Mouse (Mus musculus) gastrocnemius, postnatal 10 days (tissue): ENCODE results near the gene Gpd1l. TPM values are rescaled to one million over a fixed set of nuclear protein-coding genes. Genes with fewer than 3 reads are reported as not detected.

Experiments
- DNase-seq: peaks from one replicate; pipeline ENCODE4 v3.0.0; 2021; ENCODE audit warnings: mixed read lengths
- total RNA-seq, 2 experiments: library from RNA; stranded (reverse); gene quantifications; 2 replicates each; pipeline ENCODE4 v1.2.3; 2021

Gpd1l gene
- total RNA-seq, 2 experiments from 2014 or later = 21.9 to 22.2 TPM

DNA sequence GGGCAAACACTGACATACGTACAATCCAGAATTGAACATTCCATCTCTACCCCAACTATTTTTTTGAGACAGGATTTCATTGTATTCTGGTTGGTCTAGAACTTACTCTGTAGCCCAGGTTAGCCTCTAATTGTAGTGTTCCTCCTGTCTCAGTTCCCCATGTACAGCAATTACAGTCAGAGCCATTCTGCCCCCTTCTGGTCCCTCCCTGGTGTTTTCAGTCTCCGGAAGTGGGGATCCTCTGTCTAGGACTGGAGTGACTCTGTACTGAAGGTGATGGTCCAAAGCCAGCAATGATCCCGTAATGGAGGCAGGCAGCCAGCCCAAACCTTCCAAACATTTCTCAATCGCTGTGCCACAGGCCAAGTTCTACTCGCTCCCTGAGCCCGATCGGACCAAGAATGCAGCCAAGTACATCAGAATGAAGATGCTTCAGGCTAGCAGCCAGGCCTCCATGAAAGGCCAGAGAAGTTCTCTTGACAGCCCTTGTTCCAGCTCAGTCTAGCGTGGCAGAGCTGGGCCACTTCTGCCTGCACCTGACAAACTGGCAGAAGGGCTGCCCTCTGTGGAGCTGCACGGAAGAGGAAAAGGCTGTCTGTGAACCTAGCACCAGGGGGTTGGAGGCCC lies 3.2 kb downstream of the Gpd1l start:
- peak; percentile 64 for DNase-seq

DNA sequence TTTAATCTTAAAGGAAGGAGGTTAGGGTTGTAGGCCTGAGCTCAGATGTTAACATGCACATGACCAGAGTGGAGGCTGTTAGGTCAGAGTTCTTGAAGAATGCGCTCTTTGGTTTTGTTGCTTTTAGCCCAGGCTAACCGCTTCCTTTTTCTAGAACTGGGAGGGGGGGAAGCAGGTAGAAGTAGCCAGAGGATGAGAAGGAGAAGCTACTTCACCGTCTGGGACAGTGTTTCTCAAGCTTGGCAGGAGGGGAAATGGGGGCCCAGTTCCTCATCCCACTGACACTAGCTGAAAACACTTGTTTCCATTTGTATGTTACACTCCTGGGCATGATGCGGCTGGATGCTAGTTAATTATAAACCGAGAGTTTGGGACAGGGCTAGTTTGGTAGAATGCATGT lies 8.2 kb downstream of the Gpd1l start:
- DNase-seq = no peak

DNA sequence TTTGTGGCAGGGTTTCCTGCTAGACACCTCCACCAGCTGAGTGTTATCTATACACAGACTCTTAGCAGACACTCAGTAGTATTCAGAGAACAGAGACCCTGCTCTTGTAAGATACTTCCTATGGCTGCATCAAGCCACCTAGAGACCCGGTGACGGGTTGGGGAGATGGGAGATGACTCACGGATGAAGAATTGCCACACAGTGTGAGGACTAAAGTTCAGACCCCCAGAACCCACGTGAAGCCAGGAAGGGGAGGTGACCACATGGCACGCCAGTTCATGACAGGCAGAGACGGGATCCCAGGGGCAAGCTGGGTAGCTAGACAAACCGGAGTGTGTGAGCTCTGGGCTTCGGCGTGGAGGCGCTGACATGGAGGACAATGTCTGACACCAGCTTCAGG lies 8.7 kb downstream of the Gpd1l start:
- DNase-seq = no peak

DNA sequence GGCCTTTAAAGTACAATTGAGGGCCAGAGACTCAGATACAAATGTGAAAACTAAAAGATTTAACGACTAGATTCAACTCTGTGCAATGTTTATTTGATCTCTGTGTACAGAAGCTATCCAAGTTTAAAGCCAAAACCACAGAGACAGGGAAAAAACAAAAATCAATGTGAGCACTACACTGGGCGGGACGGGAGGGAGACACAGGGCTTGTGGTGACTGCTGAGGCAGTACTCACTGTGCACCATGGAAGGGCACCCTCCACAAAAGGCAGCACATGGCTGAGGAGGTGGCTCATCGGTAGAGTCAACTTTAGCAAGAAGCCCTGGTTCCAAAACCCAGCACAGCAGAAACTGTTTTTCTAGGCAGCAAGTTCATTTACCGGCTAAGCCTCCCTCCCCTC lies 9.3 kb downstream of the Gpd1l start:
- no peak for DNase-seq

DNA sequence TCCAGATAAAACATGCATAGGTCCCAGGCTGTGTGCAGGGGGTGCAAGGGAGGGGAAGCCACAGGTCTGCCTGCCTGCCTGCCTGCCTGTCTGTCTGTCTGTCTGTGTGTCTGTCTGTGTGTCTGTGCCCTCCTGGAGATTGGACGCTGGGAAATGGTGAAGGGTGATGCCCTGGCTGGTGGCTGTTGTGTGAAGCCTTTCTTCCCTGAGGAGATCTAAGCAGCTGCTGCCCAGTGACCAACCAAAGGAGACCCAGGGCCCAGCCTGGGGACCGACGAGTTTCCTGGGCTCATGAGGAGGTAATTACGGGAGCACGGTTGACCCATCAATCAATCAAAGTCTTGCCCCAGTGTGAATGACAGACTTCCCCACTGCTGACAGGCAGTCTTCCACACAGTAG lies 11.6 kb downstream of the Gpd1l start:
- no peak for DNase-seq

DNA sequence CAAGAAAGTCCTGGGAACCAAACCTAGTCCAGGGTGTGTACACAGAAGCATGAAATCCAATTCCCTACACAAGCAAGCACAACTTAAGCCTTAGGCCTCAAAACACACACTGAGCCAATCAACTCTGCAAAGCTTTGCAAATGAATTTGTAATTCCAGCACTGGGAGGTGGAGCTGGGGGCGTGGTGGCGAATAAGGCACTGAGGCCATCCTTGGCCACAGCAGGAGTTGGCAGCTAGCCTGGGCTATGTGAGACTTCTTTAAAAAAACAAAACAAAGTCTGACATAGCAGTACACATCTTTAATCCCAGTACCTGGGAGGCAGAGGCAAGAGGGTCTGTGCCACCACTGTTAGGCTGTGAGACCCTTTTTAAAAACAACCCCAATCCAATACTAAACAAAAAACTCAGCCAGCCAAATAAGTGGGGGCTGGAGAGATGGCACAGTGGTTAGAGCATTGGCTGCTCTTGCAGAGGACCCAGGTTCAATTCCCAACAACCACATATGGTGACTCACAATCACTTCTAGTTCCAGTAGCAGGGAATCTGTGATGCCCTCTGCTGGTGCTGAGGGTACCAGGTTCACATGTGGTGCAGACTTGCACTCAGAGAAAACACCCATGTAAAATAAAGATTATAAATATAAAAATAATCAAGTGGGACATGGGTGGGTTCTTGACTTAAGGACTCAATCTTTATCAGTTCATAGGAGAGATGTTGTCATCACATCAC lies 12.3 kb downstream of the Gpd1l start:
- DNase-seq = peak; percentile 53

DNA sequence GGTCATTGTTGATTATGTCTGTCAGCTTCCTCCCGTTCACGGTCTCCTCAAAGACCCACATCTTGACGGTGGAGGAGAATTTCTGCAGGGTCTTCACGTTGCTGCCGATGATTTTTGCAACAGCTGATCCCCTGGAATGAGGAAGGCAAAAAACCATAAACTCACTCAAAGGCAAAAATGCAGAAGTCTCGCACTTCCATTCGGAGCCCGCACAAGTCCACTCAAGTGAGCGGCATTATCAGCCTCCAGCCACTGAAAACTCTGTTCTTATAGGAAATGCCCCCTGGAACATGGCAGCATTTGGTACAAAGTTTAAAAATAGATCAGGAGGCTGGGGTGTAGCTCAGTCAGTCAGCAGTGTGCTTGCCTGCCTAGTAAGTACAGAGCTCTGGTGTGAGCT lies 13.2 kb downstream of the Gpd1l start:
- no peak for DNase-seq

DNA sequence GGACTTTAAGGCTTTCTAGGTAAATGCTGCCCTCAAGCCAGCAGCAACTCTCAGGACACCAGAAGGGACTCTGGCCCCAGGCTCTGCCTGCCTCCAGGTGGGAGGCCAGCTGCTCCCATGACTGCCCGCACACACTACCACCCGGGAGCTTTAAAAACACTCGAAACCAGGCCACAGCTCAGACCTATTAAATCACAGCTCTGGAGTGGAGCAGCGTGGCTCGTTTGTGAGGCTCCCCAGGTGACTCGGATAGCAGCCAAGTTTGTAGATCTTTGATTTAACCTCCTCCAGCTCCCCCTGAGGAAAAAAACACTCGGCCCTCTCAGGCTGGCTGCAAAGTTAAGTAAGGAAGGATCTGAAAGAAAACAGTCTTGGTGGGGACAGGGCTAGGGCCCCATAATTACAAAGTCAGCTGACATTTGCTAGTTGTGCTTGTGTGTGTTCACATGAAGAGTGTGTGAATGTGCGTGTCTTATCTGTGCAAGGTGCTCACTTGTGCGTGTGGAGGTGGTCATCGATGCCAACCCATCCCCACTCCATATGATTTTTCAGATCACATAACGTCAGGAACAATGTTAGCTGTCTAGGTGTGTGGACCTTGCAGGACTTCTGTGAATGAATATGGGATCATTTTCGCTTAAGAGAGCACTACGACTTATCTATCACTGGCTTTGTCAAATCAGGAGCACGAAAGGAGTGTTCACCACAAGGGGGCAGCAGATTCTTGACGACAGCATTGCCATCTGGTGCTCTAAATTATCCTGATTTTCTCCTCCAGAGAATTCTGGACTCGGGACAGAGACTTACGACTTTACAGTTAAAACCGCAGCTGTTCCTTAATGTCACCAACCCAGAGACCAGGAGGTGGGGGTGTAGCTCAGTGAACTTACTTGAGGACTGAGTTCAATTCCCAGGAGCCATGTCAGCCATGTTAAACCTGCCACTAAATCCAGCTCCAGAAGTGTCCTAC lies 20.8 kb downstream of the Gpd1l start:
- peak; percentile 86 for DNase-seq

DNA sequence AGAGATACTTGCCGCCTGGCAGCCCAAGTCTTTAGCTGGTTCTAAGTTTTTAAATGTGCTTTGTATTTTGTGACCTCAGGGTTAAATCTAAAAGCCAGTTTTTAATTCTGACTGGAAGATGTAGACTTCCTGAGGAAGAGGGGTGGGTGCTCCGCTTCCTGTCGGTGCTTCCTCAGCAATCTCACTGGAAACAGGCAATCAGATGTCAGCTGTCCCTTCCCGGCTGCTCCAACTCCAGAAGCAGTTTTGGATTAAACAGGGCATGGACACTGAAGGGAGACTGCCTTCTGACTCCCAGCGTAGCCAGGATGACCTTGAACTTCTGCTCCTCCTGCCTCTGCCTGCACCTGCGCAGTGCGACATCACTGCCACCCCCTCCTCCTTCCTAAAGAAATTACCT lies 26.3 kb downstream of the Gpd1l start:
- no peak for DNase-seq

DNA sequence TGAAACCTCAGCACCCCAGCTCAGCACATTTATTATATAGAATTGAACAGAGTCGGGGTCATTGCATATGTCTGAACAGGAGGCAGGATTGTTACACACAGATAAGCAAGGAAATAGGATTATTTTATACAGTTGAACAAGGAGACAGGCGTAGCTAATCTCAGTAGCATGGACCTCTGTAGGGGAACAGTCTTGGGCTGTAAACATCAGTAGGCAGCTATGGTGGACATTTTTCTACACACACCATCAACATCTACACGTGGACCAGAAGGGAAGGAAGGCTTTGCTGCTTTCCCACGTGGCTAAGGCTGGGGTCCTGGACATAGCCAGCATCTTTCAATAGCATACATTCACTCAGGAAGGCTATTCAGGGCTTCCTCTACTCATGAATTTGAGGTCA lies 37.9 kb downstream of the Gpd1l start:
- DNase-seq = no peak

DNA sequence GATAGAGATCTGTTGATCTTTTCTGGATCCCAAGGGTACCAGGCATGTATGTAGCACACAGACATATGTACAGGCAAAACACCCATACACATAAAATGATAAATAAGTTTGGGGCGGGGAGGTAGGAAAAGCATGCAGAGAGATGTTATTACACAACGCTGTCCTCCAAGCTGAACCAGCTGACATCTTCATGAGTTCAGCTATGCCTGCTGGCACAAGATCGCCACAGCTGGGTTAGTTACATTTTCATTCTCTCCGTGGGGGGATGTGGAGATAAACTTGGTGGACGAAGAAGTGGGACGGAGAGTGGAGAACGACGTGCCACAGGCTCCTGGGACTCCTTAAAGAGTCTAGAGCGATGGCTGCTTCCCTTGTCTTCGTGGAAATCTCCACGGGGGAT lies 40.8 kb downstream of the Gpd1l start:
- DNase-seq = no peak

DNA sequence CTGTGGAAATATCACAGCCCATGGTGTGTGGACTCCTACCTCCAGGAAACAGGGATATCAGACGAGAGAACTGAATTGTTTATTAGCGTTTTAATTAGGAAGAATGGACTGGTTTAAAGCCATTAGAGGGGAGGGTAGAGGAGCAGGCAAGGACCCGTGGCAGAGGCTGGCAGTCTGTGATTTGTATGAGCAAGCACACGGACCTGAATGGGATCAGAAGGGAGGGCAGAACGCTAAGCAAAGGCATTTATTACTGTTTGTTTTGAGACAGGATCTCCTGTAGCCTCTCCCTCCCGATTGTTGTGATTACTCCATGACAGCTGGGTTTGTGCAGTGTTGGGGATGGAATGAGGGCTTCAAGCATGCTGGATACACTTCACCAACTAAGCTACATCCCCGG lies 43.4 kb downstream of the Gpd1l start:
- DNase-seq = no peak

DNA sequence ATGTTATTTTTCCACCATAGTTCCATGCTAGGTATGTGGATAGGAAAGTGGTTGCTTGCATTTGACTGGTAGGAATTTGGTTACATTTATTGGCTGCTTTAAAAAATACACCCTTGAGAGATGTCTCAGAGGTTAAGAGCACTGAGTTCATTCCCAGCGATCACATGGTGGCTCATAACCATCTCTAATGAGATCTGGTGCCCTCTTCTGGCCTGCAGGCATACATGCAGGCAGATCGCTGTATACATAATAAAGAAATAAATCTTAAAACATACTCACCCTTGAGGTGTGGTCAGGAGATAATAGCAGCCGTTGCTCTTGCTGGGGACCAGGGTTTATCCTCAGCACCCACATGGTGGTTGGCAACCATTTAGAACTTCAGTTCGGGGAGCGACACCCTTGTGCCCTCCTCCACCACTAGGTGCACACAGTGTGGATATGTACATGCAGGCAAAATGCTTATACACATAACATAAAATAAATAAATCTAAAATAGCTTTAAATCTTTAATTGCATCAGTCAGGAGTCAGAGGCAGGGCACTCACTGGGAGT lies 44.9 kb downstream of the Gpd1l start:
- no peak for DNase-seq

DNA sequence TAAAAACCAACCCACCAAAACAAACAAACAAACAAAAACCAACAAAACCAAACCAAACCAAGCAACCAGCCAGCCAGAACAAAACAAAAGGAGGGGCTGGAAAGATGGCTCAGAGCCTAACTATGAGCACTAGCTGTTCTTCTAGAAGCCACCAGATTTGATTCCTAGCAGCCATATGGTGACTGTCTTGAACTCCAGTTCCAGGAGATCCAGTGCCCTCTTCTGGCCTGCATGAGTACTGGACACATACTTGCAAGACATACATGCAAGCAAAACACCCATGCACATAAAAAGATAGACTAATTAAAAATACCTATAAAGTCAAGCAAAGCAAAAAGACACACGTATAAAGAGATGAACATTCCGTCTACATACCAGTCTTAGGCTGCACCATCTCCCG lies 46.1 kb downstream of the Gpd1l start:
- no peak for DNase-seq

DNA sequence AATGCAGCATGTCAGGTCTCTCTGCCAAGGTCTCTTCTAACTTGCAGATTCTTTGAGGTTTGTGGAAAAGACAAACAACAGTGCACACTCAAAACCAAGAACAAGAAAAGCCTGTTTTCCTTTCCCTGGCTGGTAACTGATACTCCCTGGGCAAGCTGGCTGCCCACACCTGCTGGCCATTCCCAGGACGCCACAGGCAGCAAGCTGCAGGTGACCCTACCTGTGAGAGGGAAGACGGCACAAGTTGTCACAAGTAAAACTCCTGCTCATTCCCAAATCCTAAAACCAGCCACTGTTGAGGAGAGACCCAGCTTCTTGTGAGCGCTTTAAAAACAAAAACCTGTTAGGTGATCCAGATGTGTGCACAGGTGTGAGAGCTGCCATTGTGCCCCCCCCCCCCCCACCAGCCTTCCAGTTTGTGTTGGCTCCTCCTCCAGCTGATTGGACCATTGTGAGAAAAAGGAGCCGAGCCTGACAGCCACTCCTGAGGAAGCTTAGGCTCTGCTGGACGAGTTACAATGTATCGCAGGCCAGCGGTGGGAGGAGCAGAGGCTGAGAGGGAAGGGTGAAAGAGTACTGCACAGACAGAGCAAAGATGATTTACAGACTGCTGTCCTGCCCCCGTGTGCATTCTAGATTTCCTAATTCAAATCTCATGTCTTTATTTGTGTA lies 47.7 kb downstream of the Gpd1l start:
- no peak for DNase-seq

DNA sequence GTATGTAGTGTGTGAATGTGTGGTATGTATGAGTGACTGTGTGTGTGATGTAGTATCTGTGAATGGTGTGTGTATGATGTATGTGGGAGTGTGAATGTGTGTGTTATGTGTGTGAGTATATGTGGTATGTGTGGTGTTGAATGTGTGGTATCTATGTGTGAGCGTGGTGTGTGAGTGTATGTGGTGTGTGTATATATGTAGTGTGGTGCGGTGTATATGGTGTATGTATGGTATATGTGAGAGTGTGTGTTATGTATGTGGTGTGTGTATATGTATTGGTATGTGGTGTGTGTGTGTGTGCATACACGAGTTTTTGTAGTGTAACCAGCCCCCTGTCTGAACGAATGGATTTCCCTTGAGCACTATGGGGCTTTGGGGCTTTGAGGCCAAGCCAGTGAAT lies 48.2 kb downstream of the Gpd1l start:
- no peak for DNase-seq

DNA sequence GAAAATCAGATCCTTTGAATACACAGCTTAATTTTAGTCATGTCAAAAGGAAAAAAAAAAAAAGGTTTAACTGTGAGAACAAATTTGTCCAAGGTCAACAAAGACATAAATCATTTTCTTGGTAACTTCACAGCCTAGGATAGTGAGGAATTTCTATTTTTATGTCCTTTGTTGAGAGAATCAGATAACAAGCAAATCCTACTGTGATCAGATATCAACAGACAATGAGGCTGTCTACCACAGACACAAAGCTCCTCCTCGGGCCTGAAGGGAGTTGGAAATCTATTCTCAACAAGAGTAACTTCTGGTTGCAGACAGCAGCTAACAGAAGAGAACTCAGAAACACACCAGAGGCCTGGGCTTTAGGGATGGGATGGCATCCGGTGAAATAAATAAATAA lies 51.8 kb downstream of the Gpd1l start:
- DNase-seq = no peak

DNA sequence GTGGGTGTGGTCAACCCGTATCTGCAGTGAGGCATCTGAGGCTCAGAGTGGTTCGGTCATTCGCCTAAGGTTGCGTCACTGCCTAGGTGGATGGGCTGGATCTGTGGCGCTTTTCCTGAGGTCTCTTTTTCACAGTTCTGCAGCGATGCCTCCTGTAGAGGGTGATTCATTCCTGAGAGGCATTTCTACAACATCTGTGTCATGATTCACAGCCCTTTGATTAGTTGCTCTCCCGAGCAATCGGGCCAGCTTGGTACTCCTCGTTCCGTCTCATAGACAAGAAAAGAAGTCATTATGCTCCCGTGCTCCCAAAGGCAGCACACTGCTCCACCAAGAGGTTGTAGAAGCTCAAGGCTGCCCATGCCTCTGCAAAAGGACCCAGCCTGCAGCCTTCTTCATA lies 78.5 kb downstream of the Gpd1l start:
- no peak for DNase-seq

DNA sequence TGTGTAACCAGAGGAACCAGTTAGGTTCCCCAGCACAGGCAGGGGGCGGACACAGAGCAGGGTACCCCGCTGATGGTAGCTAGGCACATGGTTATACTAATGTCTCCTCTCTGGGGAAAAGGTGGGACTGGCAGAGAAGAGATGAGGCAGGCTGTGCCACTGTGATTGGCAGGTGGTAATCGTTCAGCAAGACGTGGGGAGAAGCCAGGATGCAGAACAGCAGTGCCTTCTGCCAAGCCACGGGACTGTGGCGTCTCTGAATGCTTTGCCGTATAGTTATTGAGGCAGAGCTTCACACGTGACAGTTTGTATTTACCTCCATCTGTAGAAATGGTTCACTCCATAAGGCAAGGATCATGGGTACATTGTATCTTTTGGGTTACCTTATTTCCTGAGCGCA lies 79.1 kb downstream of the Gpd1l start:
- DNase-seq = no peak

DNA sequence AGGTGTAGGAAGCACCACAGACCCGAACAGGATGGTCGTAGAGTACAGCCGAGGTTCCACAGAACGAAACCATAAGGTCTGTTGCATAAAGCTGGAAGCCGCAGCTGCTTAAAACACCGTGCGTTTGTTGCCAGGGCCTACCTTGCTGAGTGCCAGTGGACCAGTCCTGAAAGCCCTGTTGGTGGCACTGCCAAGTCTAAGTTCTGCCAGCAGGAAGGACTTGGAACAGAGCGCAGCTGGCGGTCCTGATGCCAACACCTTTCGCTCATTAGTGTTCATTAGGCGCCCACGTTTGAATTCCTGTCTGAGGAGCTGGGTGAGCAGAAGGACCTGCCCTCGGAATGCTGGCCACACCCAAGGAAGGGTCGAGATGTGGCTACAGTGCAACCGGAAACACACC lies 80.5 kb downstream of the Gpd1l start:
- no peak for DNase-seq

DNA sequence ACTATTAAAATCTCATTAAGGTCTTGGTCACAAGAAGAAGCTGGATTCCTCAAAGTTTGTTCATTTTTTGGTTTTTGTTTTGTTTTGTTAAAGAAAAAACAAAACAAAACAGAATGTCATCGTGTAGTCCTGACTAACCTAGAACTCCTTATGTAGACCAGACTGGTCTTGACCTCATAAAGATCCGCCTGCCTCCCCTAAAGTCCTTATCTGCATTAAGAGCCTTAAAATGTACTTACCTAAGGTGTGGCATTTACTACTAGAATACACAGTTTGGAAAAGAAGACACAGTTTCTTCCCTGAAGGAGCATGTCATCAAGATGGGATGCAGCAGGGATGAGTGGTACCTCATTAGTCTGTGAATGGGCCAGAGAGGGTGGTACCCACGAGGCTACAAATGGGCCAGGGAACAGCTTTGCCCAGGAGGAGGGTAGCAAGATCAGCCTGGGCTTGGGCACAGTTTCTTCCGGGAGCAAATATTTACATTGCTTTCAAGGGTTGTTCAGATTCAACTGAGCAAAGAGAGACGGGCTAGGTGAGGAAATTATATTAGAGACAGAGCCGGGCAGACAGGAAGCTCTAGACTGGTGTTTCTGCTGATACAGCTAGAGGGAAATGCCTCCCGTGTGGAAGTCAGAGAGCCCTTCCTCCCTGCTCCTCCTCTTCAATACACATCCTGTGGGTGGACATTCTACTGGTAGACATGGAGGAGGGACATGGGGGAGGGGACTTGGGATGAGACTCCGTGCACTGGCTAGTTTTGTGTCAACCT lies 82.2 kb downstream of the Gpd1l start:
- no peak for DNase-seq
